Mouse (Mus musculus): Measurements from ENCODE around the gene Ddx39b.

- TF ChIP-seq CTCF (IDR thresholded peaks at IDR 0.05; ENCODE audit: extremely low read depth, insufficient read depth, low read length) = no peak
- TF ChIP-seq POLR2A (IDR thresholded peaks at IDR 0.05; ENCODE audit: extremely low read depth, insufficient read depth, low read length) = no peak
Observed at GRCm38 (mm10) chr17:35204494-35205379, 36.8 kb upstream of the Ddx39b start, which contains the start of gene Lta.

Data from cortical plate, adult 2 months (tissue).